In the genomic region with DNA sequence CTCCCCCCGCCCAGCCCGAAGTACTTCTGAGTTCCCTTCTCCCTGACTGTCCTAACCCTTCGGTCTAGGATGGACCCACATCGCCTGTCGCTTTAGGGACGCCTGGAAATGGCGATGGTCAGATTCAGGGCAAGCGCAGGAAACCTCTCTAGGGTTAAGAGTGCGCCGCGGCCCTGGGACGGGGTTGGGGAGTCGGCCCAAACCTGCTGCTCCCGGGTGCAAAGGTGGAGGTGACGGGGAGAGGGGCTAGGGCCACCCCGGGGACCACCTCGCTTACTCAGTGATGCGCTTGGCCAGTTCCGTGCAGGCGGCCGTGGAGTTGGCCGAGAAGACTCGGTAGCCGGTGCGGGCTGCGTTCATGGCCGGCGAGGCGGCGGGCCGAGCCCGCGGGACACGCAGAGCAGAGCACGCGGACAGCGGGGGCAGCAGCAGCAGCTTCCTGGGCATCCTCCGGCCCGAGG, we compare ENCODE assay signal across 8 mouse cellular contexts. TPM values are rescaled to one million over a fixed set of nuclear protein-coding genes. Genes with fewer than 3 reads are reported as not detected.
DNase-seq lines count a peak whose midpoint lies in the region; ATAC-seq and TF ChIP-seq lines count a peak whose summit lies in the region.

No protein-coding gene starts in this region.

- peak overlapping the region; percentile 83 for H3K27ac ChIP-seq in heart, embryonic 15.5 days
- H3K27ac ChIP-seq in ES-E14 (ENCODE audit: insufficient read depth, low read depth, low read length, poor library complexity, severe bottlenecking), result no peak overlapping the region
- H3K27ac ChIP-seq in embryonic facial prominence, embryonic 15.5 days (replicated peaks), result peak overlapping the region; percentile 87
- H3K27ac ChIP-seq in limb, embryonic 11.5 days (replicated peaks; ENCODE audit: low read depth, low read length), result peak overlapping the region; percentile 61
- peak overlapping the region; percentile 92 for H3K27ac ChIP-seq in neural tube, embryonic 15.5 days (replicated peaks)

- H3K4me1 ChIP-seq in heart, embryonic 15.5 days (replicated peaks), result peaks cover 14% of the 10 kb centered on the region
- peaks cover 0 to 8% of the 10 kb centered on the region in 2 experiments; a peak in 1 of 4 replicates for H3K4me1 ChIP-seq in ES-E14 (ENCODE audit: control insufficient read depth in 2 of 2, insufficient read depth in 2 of 2, low read length in 2 of 2, poor library complexity in 1 of 2)
- H3K4me1 ChIP-seq in embryonic facial prominence, embryonic 15.5 days, result peaks cover 21% of the 10 kb centered on the region
- no peaks in the 10 kb centered on the region for H3K4me1 ChIP-seq in limb, embryonic 11.5 days (ENCODE audit: control insufficient read depth, insufficient read depth, low read length)
- peaks cover 28% of the 10 kb centered on the region for H3K4me1 ChIP-seq in neural tube, embryonic 15.5 days

- H3K4me2 ChIP-seq in heart, embryonic 15.5 days, result peak overlapping the region; percentile 72
- H3K4me2 ChIP-seq in embryonic facial prominence, embryonic 15.5 days (replicated peaks), result peak overlapping the region; percentile 56
- peak overlapping the region; percentile 74 for H3K4me2 ChIP-seq in limb, embryonic 11.5 days (ENCODE audit: low read depth, severe bottlenecking)
- peak overlapping the region; percentile 73 for H3K4me2 ChIP-seq in neural tube, embryonic 15.5 days

- no peak for DNase-seq in heart, postnatal 25 days (ENCODE audit: low spot score)
- no peak for DNase-seq in ES-E14 (ENCODE audit: low read depth, low spot score)
- DNase-seq in limb, embryonic 11.5 days (ENCODE audit: low spot score), result peak; percentile 69
- no peak for DNase-seq in natural killer cell, adult 2 months (ENCODE audit: low spot score in 2 of 2)
- no peak for DNase-seq in testis, postnatal 10 days (ENCODE audit: low spot score)

- peak; percentile 12; the same call in 1 of the 2 replicates for ATAC-seq in heart, embryonic 15.5 days (replicated peaks; ENCODE audit: insufficient number of reproducible peaks, insufficient read depth, low FRiP score, low read depth)
- peak; percentile 9; the same call in 1 of the 2 replicates for ATAC-seq in embryonic facial prominence, embryonic 15.5 days (ENCODE audit: insufficient number of reproducible peaks, low FRiP score, low TSS enrichment, low read depth)
- peak; percentile 41 for ATAC-seq in limb, embryonic 11.5 days (ENCODE audit: insufficient number of reproducible peaks, low FRiP score, low TSS enrichment, low read depth)
- peak; percentile 61 for ATAC-seq in neural tube, embryonic 15.5 days (ENCODE audit: low FRiP score)

- peak overlapping the region; percentile 86 for H3K9ac ChIP-seq in heart, embryonic 15.5 days
- H3K9ac ChIP-seq in ES-E14 (ENCODE audit: insufficient read depth, low read depth, low read length, poor library complexity, severe bottlenecking), result peak overlapping the region; percentile 83
- peak overlapping the region; percentile 76 for H3K9ac ChIP-seq in embryonic facial prominence, embryonic 15.5 days
- H3K9ac ChIP-seq in limb, embryonic 11.5 days (ENCODE audit: low read length), result peak overlapping the region; percentile 96
- H3K9ac ChIP-seq in neural tube, embryonic 15.5 days (replicated peaks), result peak overlapping the region; percentile 96

- peak overlapping the region; percentile 80 for H3K4me3 ChIP-seq in heart, embryonic 15.5 days
- peak overlapping the region; percentile 81 to 88 for H3K4me3 ChIP-seq in ES-E14 (ENCODE audit: insufficient read depth in 1 of 2, low read depth in 1 of 2, low read length in 2 of 2, poor library complexity in 1 of 2, severe bottlenecking in 1 of 2)
- peak overlapping the region; percentile 73 for H3K4me3 ChIP-seq in embryonic facial prominence, embryonic 15.5 days (replicated peaks)
- H3K4me3 ChIP-seq in limb, embryonic 11.5 days (ENCODE audit: low read depth, low read length), result peak overlapping the region; percentile 100
- peak overlapping the region; percentile 99 for H3K4me3 ChIP-seq in neural tube, embryonic 15.5 days (replicated peaks)

- H3K9me3 ChIP-seq in heart, embryonic 15.5 days (replicated peaks), result no peaks in the 10 kb centered on the region
- no peaks in the 10 kb centered on the region for H3K9me3 ChIP-seq in ES-E14 (ENCODE audit: control insufficient read depth, insufficient read depth, low read depth, low read length)
- H3K9me3 ChIP-seq in embryonic facial prominence, embryonic 15.5 days (replicated peaks), result no peaks in the 10 kb centered on the region
- no peaks in the 10 kb centered on the region for H3K9me3 ChIP-seq in limb, embryonic 11.5 days (ENCODE audit: control insufficient read depth, low read length)
- H3K9me3 ChIP-seq in neural tube, embryonic 15.5 days (replicated peaks), result no peaks in the 10 kb centered on the region

- in situ Hi-C loops in ES-E14 (cut with MboI; ENCODE audit: low sequenced_read_pairs in 2 of 2, unreplicated experiment in 2 of 2), result no loop called here

- H3K27me3 ChIP-seq in heart, embryonic 15.5 days, result no peaks in the 10 kb centered on the region
- H3K27me3 ChIP-seq in embryonic facial prominence, embryonic 15.5 days, result no peaks in the 10 kb centered on the region
- H3K27me3 ChIP-seq in limb, embryonic 11.5 days (ENCODE audit: control insufficient read depth, insufficient read depth, low read length), result no peaks in the 10 kb centered on the region
- H3K27me3 ChIP-seq in neural tube, embryonic 15.5 days (replicated peaks), result no peaks in the 10 kb centered on the region

- intact Hi-C loops in heart, postnatal 25 days (cut with DNase I), result loop anchor here (10.0 kb wide), 1 partner anchor 45 kb away; the partner anchor contains the start of gene Sphk1

- peaks cover 24% of the 10 kb centered on the region for H3K36me3 ChIP-seq in heart, embryonic 15.5 days
- H3K36me3 ChIP-seq in ES-E14 (ENCODE audit: control insufficient read depth, insufficient read depth, low read length, poor library complexity, severe bottlenecking), result peaks cover 23% of the 10 kb centered on the region
- peaks cover 33% of the 10 kb centered on the region for H3K36me3 ChIP-seq in embryonic facial prominence, embryonic 15.5 days
- H3K36me3 ChIP-seq in limb, embryonic 11.5 days (ENCODE audit: control insufficient read depth, insufficient read depth, low read length), result peaks cover 9% of the 10 kb centered on the region; the same call in 1 of the 2 replicates
- H3K36me3 ChIP-seq in neural tube, embryonic 15.5 days, result peaks cover 25% of the 10 kb centered on the region

- under 1% methylated on average over 39 of the region's 39 CpGs for WGBS in heart, embryonic 15.5 days
- under 1% methylated on average over 39 of the region's 39 CpGs for WGBS in embryonic facial prominence, embryonic 15.5 days
- under 1% methylated on average over 38 of the region's 39 CpGs for WGBS in limb, embryonic 11.5 days
- under 1% methylated on average over 39 of the region's 39 CpGs for WGBS in neural tube, embryonic 15.5 days

TF ChIP-seq in ES-E14, 5 proteins besides CTCF, POLR2A, EP300 and RAD21:
- no peak for TF ChIP-seq CHD2 (IDR thresholded peaks at IDR 0.05; ENCODE audit: low read depth, low read length)
- TF ChIP-seq ZNF384 (IDR thresholded peaks at IDR 0.05; ENCODE audit: low read depth, low read length), result no peak
- no peak for TF ChIP-seq HCFC1 (IDR thresholded peaks at IDR 0.05; ENCODE audit: borderline replicate concordance, insufficient read depth, low read length)
- TF ChIP-seq ZC3H11A (IDR thresholded peaks at IDR 0.05; ENCODE audit: borderline replicate concordance, low read depth, low read length), result no peak
- no peak for TF ChIP-seq MAFK (IDR thresholded peaks at IDR 0.05; ENCODE audit: insufficient read depth, low read depth, low read length)

RNA-seq across cellular contexts. Expression of gene Prpsap1, which starts 4.2 kb away (rescaled TPM):
- polyA plus RNA-seq in heart, embryonic 15.5 days (2015; fragmentation: Nextera tagmentation; extraction: Ambion mirVana), result 81.7 and 98.2 TPM in 2 replicates
- 10 to 100 TPM; 33.2 to 35.1 TPM for total RNA-seq in heart, postnatal 25 days (2021)
- total RNA-seq in ES-E14 (2012; rRNA removed), result 100 and 121 TPM in 2 replicates
- 154 and 161 TPM in 2 replicates for polyA plus RNA-seq in embryonic facial prominence, embryonic 15.5 days (2015; fragmentation: Nextera tagmentation; extraction: Ambion mirVana)
- 183 and 193 TPM in 2 replicates for polyA plus RNA-seq in limb, embryonic 11.5 days (2014; fragmentation: Nextera tagmentation; extraction: Ambion mirVana)
- polyA plus RNA-seq in neural tube, embryonic 15.5 days (2015; fragmentation: Nextera tagmentation; extraction: Ambion mirVana), result 173 and 184 TPM in 2 replicates

RNA-seq across cellular contexts. Expression of gene Qrich2, which starts 23.8 kb away (rescaled TPM):
- polyA plus RNA-seq in heart, embryonic 15.5 days (2015; fragmentation: Nextera tagmentation; extraction: Ambion mirVana), result 0.10 TPM in 1 of 2 replicates, not detected in the other
- not detected for total RNA-seq in heart, postnatal 25 days (2021)
- total RNA-seq in ES-E14 (2012; rRNA removed), result 0.22 and 0.37 TPM in 2 replicates
- 0.09 and 0.16 TPM in 2 replicates for polyA plus RNA-seq in embryonic facial prominence, embryonic 15.5 days (2015; fragmentation: Nextera tagmentation; extraction: Ambion mirVana)
- 0.20 and 0.37 TPM in 2 replicates for polyA plus RNA-seq in limb, embryonic 11.5 days (2014; fragmentation: Nextera tagmentation; extraction: Ambion mirVana)
- polyA plus RNA-seq in neural tube, embryonic 15.5 days (2015; fragmentation: Nextera tagmentation; extraction: Ambion mirVana), result 0.15 TPM in 1 of 2 replicates, not detected in the other

RNA-seq across cellular contexts. Expression of gene Sphk1, which starts 40.9 kb away (rescaled TPM):
- 2.8 and 4.4 TPM in 2 replicates for polyA plus RNA-seq in heart, embryonic 15.5 days (2015; fragmentation: Nextera tagmentation; extraction: Ambion mirVana)
- 1 to 10 TPM; 1.4 to 1.9 TPM for total RNA-seq in heart, postnatal 25 days (2021)
- 2.1 and 2.3 TPM in 2 replicates for total RNA-seq in ES-E14 (2012; rRNA removed)
- polyA plus RNA-seq in embryonic facial prominence, embryonic 15.5 days (2015; fragmentation: Nextera tagmentation; extraction: Ambion mirVana), result 12.3 and 12.5 TPM in 2 replicates
- 1.3 and 1.9 TPM in 2 replicates for polyA plus RNA-seq in limb, embryonic 11.5 days (2014; fragmentation: Nextera tagmentation; extraction: Ambion mirVana)
- polyA plus RNA-seq in neural tube, embryonic 15.5 days (2015; fragmentation: Nextera tagmentation; extraction: Ambion mirVana), result 2.8 and 4.5 TPM in 2 replicates

RNA-seq across cellular contexts. Expression of gene Ubald2, which starts 55.9 kb away (rescaled TPM):
- polyA plus RNA-seq in heart, embryonic 15.5 days (2015; fragmentation: Nextera tagmentation; extraction: Ambion mirVana), result 29.3 and 32.5 TPM in 2 replicates
- total RNA-seq in heart, postnatal 25 days (2021), result 10 to 100 TPM; 36.7 to 37.9 TPM
- total RNA-seq in ES-E14 (2012; rRNA removed), result 106 and 117 TPM in 2 replicates
- 33.3 and 39.6 TPM in 2 replicates for polyA plus RNA-seq in embryonic facial prominence, embryonic 15.5 days (2015; fragmentation: Nextera tagmentation; extraction: Ambion mirVana)
- polyA plus RNA-seq in limb, embryonic 11.5 days (2014; fragmentation: Nextera tagmentation; extraction: Ambion mirVana), result 82.3 and 85.4 TPM in 2 replicates
- 33.9 and 39.2 TPM in 2 replicates for polyA plus RNA-seq in neural tube, embryonic 15.5 days (2015; fragmentation: Nextera tagmentation; extraction: Ambion mirVana)

Comparison
In these comparisons a context has a peak if more than half of its experiments do, and no peak if none do; other contexts are left out.
1. ATAC-seq: peak in every context shown above with its lines; median percentile 61 in neural tube, embryonic 15.5 days; 41 in limb, embryonic 11.5 days; 12 in heart, embryonic 15.5 days; 9 in embryonic facial prominence, embryonic 15.5 days.